Mouse (Mus musculus): Measurements from ENCODE around the gene Mbl1.
A peak's percentile ranks its signal among the peaks of the same experiment; 100 is the strongest.

Mbl1 gene

GRCm38 (mm10) chr14:41151220-41151898 lies at the start of gene Mbl1:
Gene Mbl1, plus strand, starts transcription at chr14:41151458.
- no peak for DNase-seq (ENCODE audit: extremely low spot score, low spot score)

GRCm38 (mm10) chr14:41102269-41102668 lies 49.0 kb upstream of the Mbl1 start:
- DNase-seq (ENCODE audit: extremely low spot score, low spot score) = no peak

GRCm38 (mm10) chr14:41104853-41105444 lies 46.3 kb upstream of the Mbl1 start, which contains the start of gene Mat1a:
Gene Mat1a, plus strand, starts transcription at chr14:41105035.
- no peak for DNase-seq (ENCODE audit: extremely low spot score, low spot score)

GRCm38 (mm10) chr14:41111031-41111668 lies 40.1 kb upstream of the Mbl1 start:
- no peak for DNase-seq (ENCODE audit: extremely low spot score, low spot score)

GRCm38 (mm10) chr14:41112944-41113343 lies 38.3 kb upstream of the Mbl1 start:
- no peak for DNase-seq (ENCODE audit: extremely low spot score, low spot score)

- DNase-seq (ENCODE audit: extremely low spot score, low spot score) = no peak
These were observed 35.0 kb upstream of the Mbl1 start for GRCm38 (mm10) chr14:41116271-41116670.

- DNase-seq (ENCODE audit: extremely low spot score, low spot score) = no peak
These were observed 26.6 kb upstream of the Mbl1 start for GRCm38 (mm10) chr14:41124683-41125082.

GRCm38 (mm10) chr14:41127997-41128396 lies 23.3 kb upstream of the Mbl1 start:
- peak; percentile 20 for DNase-seq (ENCODE audit: extremely low spot score, low spot score)

GRCm38 (mm10) chr14:41131540-41131939 lies 19.7 kb upstream of the Mbl1 start, which contains the start of gene Sftpa1:
Gene Sftpa1, plus strand, starts transcription at chr14:41131782.
- DNase-seq (ENCODE audit: extremely low spot score, low spot score) = no peak

GRCm38 (mm10) chr14:41137006-41137405 lies 14.3 kb upstream of the Mbl1 start:
- DNase-seq (ENCODE audit: extremely low spot score, low spot score) = no peak

- no peak for DNase-seq (ENCODE audit: extremely low spot score, low spot score)
These were observed 10.6 kb upstream of the Mbl1 start for GRCm38 (mm10) chr14:41140686-41141085.

GRCm38 (mm10) chr14:41146035-41146434 lies 5.2 kb upstream of the Mbl1 start:
- DNase-seq (ENCODE audit: extremely low spot score, low spot score) = no peak

GRCm38 (mm10) chr14:41146922-41147321 lies 4.3 kb upstream of the Mbl1 start:
- no peak for DNase-seq (ENCODE audit: extremely low spot score, low spot score)

GRCm38 (mm10) chr14:41147356-41147755 lies 3.9 kb upstream of the Mbl1 start:
- no peak for DNase-seq (ENCODE audit: extremely low spot score, low spot score)

GRCm38 (mm10) chr14:41160076-41160475 lies 8.8 kb downstream of the Mbl1 start:
- no peak for DNase-seq (ENCODE audit: extremely low spot score, low spot score)

- DNase-seq (ENCODE audit: extremely low spot score, low spot score) = no peak
These were observed 9.5 kb downstream of the Mbl1 start for GRCm38 (mm10) chr14:41160743-41161142.

GRCm38 (mm10) chr14:41162663-41163062 lies 11.4 kb downstream of the Mbl1 start:
- DNase-seq (ENCODE audit: extremely low spot score, low spot score) = peak; percentile 21

GRCm38 (mm10) chr14:41167278-41167677 lies 16.0 kb downstream of the Mbl1 start:
- DNase-seq (ENCODE audit: extremely low spot score, low spot score) = no peak

GRCm38 (mm10) chr14:41168567-41168966 lies 17.3 kb downstream of the Mbl1 start:
- no peak for DNase-seq (ENCODE audit: extremely low spot score, low spot score)

- DNase-seq (ENCODE audit: extremely low spot score, low spot score) = no peak
These were observed 19.3 kb downstream of the Mbl1 start for GRCm38 (mm10) chr14:41170514-41170913.

GRCm38 (mm10) chr14:41174802-41175201 lies 23.5 kb downstream of the Mbl1 start:
- no peak for DNase-seq (ENCODE audit: extremely low spot score, low spot score)

- no peak for DNase-seq (ENCODE audit: extremely low spot score, low spot score)
These were observed 34.0 kb downstream of the Mbl1 start, which contains the start of gene Sftpd for GRCm38 (mm10) chr14:41185059-41185821. Gene Sftpd, minus strand, starts transcription at chr14:41185149.
